In the genomic region with DNA sequence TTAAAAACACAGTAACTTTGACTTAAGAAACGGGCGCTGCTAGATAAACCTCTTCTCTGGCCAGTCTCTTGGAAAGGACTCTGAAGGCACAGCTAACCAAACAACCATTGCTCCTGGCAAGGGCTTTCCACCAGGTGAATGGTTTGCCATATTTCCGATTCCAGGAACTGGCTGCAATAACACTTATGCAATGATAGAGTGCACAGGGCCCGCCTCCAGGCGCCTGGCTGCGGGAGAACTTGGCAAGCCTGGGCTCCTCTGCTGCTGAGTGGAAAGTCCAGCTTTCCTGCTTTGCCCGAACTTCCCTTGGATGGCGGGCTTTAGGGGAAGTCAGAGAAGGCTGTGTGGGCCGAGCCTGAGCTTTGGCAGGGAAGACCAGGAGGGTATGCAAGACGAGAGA, we compare ENCODE assay signal across 8 mouse cellular contexts.
A peak's percentile ranks its signal among the peaks of the same experiment; 100 is the strongest.
DNase-seq lines count a peak whose midpoint lies in the region; ATAC-seq and TF ChIP-seq lines count a peak whose summit lies in the region.

No protein-coding gene starts in this region.

- peak; percentile 15 for DNase-seq in retina, postnatal 1 day
- DNase-seq in retina, embryonic 14.5 days (ENCODE audit: low spot score) = no peak
- DNase-seq in gastrocnemius, adult 18-20 months (ENCODE audit: low spot score) = peak; percentile 83
- DNase-seq in kidney, adult 2 months = peak; percentile 97
- DNase-seq in lung, postnatal 10 days = peak; percentile 72
- DNase-seq in midbrain, embryonic 14.5 days = no peak

- H3K9me3 ChIP-seq in midbrain, embryonic 14.5 days (ENCODE audit: control insufficient read depth, low read length) = no peaks in the 10 kb centered on the region
- H3K9me3 ChIP-seq in forebrain, embryonic 13.5 days (replicated peaks) = no peaks in the 10 kb centered on the region

- no peak for TF ChIP-seq CTCF in kidney, adult 2 months (conservative IDR thresholded peaks at IDR 0.05; ENCODE audit: insufficient read depth, insufficient read length, low read depth, low read length)

- WGBS in kidney, adult 2 months = 14% methylated on average over 10 of the region's 10 CpGs
- 88% methylated on average over 10 of the region's 10 CpGs for WGBS in midbrain, embryonic 14.5 days
- WGBS in forebrain, embryonic 13.5 days = 84% methylated on average over 10 of the region's 10 CpGs

- no peaks in the 10 kb centered on the region for H3K27me3 ChIP-seq in kidney, adult 2 months (replicated peaks; ENCODE audit: control insufficient read depth, insufficient read depth, low read length)
- H3K27me3 ChIP-seq in midbrain, embryonic 14.5 days (ENCODE audit: control insufficient read depth, insufficient read depth, low read length) = no peaks in the 10 kb centered on the region
- no peaks in the 10 kb centered on the region for H3K27me3 ChIP-seq in forebrain, embryonic 13.5 days

- H3K36me3 ChIP-seq in kidney, adult 2 months (ENCODE audit: control insufficient read depth, insufficient read depth, low read length) = no peaks in the 10 kb centered on the region
- H3K36me3 ChIP-seq in midbrain, embryonic 14.5 days (ENCODE audit: control insufficient read depth, insufficient read depth, low read length) = no peaks in the 10 kb centered on the region
- H3K36me3 ChIP-seq in forebrain, embryonic 13.5 days (ENCODE audit: poor library complexity, severe bottlenecking) = no peaks in the 10 kb centered on the region

- TF ChIP-seq POLR2A in kidney, adult 2 months (IDR thresholded peaks at IDR 0.05; ENCODE audit: low read depth, low read length) = no peak

- H3K27ac ChIP-seq in kidney, adult 2 months (ENCODE audit: insufficient read depth, low read depth, low read length) = peak overlapping the region; percentile 77
- H3K27ac ChIP-seq in midbrain, embryonic 14.5 days (replicated peaks; ENCODE audit: low read depth, low read length) = no peak overlapping the region
- H3K27ac ChIP-seq in forebrain, embryonic 13.5 days = no peak overlapping the region

- ATAC-seq in CD4-positive, CD25-positive, alpha-beta regulatory T cell, adult 4 months = no peak
- ATAC-seq in midbrain, embryonic 14.5 days (ENCODE audit: low FRiP score, low TSS enrichment) = no peak
- no peak for ATAC-seq in forebrain, embryonic 13.5 days

- no peak overlapping the region for H3K4me3 ChIP-seq in kidney, adult 2 months (ENCODE audit: insufficient read depth, low read depth, low read length)
- H3K4me3 ChIP-seq in midbrain, embryonic 14.5 days (replicated peaks; ENCODE audit: low read depth, low read length) = no peak overlapping the region
- H3K4me3 ChIP-seq in forebrain, embryonic 13.5 days = no peak overlapping the region

- no peak overlapping the region for H3K4me2 ChIP-seq in midbrain, embryonic 14.5 days (ENCODE audit: low read length)
- no peak overlapping the region for H3K4me2 ChIP-seq in forebrain, embryonic 13.5 days

- no peak overlapping the region for H3K9ac ChIP-seq in midbrain, embryonic 14.5 days (replicated peaks; ENCODE audit: low read length)
- H3K9ac ChIP-seq in forebrain, embryonic 13.5 days = no peak overlapping the region

- peaks cover 15% of the 10 kb centered on the region for H3K4me1 ChIP-seq in kidney, adult 2 months (ENCODE audit: control insufficient read depth, insufficient read depth, low read length)
- no peaks in the 10 kb centered on the region for H3K4me1 ChIP-seq in midbrain, embryonic 14.5 days (ENCODE audit: control insufficient read depth, insufficient read depth, low read length)
- peaks cover 19% of the 10 kb centered on the region for H3K4me1 ChIP-seq in forebrain, embryonic 13.5 days

Comparison
In these comparisons a context has a peak if more than half of its experiments do, and no peak if none do; other contexts are left out.
1. DNase-seq: peak in retina, postnatal 1 day (single experiment), gastrocnemius, adult 18-20 months (single experiment), kidney, adult 2 months (single experiment) and lung, postnatal 10 days (single experiment); none in retina, embryonic 14.5 days (single experiment) and midbrain, embryonic 14.5 days (single experiment).